7 mouse cellular contexts compared by ENCODE assay signal in the genomic region with DNA sequence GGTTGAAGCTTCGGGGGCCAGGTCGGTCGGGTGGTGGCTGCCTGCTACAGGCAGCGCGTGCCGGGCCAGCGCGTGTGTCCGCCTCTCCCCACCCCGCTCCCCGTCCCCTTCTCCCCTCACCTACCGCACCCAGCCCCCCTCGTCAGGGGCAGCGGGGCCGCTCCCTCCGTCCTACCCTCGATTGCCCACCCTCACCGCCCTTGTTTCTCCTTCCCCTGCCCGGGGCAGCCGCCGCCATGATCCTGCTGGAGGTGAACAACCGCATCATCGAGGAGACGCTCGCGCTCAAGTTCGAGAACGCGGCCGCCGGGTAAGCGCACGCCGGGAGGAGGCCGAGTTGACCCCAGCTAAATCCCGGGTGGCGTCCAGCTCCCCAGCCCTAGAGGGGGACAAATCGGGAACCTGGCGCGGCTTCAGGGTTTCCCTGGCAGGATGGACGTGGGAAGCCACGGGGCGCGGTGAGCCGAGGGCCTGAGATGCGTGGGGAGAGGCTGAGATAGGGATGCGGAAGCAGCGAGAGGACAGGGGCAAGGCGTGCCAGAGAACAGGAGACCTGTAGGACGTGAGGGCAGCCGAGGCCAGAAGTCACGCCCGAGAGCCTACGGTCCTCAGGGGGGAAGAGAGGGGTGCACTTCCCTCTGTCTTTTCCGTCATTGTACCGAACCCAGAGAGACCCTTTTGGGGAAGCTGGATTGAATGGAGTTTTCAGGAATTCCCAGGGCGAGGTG. TPM values are rescaled to one million over a fixed set of nuclear protein-coding genes. Genes with fewer than 3 reads are reported as not detected.
DNase-seq lines count a peak whose midpoint lies in the region; ATAC-seq and TF ChIP-seq lines count a peak whose summit lies in the region.

No protein-coding gene starts in this region.

- ATAC-seq in embryonic facial prominence, embryonic 14.5 days (ENCODE audit: low read depth), result peak; percentile 20
- peak; percentile 43; the same call in 1 of the 2 replicates for ATAC-seq in heart, embryonic 15.5 days (replicated peaks; ENCODE audit: insufficient number of reproducible peaks, insufficient read depth, low FRiP score, low read depth)

- peak overlapping the region; percentile 91 for H3K9ac ChIP-seq in ES-Bruce4 (ENCODE audit: low read depth, poor library complexity, severe bottlenecking)
- H3K9ac ChIP-seq in embryonic facial prominence, embryonic 14.5 days (ENCODE audit: low read depth, low read length), result peak overlapping the region; percentile 91
- H3K9ac ChIP-seq in heart, embryonic 15.5 days, result peak overlapping the region; percentile 99

- H3K9me3 ChIP-seq in ES-Bruce4 (replicated peaks; ENCODE audit: control insufficient read depth, insufficient read depth, low read length, poor library complexity, severe bottlenecking), result no peaks in the 10 kb centered on the region
- H3K9me3 ChIP-seq in embryonic facial prominence, embryonic 14.5 days (ENCODE audit: control insufficient read depth, low read length), result no peaks in the 10 kb centered on the region
- H3K9me3 ChIP-seq in heart, embryonic 15.5 days (replicated peaks), result no peaks in the 10 kb centered on the region

- TF ChIP-seq EP300 in ES-Bruce4 (IDR thresholded peaks at IDR 0.05; ENCODE audit: insufficient read depth, low read depth, low read length), result no peak

- 0% methylated on average over 22 of the region's 57 CpGs for WGBS in embryonic facial prominence, embryonic 14.5 days
- WGBS in heart, embryonic 15.5 days, result under 1% methylated on average over 49 of the region's 57 CpGs

- H3K4me1 ChIP-seq in ES-Bruce4 (ENCODE audit: control insufficient read depth, insufficient read depth, low read length), result peaks cover 3% of the 10 kb centered on the region
- peaks cover 32% of the 10 kb centered on the region for H3K4me1 ChIP-seq in embryonic facial prominence, embryonic 14.5 days (ENCODE audit: control insufficient read depth, insufficient read depth, low read length)
- H3K4me1 ChIP-seq in heart, embryonic 15.5 days (replicated peaks), result peaks cover 39% of the 10 kb centered on the region

- H3K4me3 ChIP-seq in ES-Bruce4 (ENCODE audit: low read depth, low read length), result peak overlapping the region; percentile 83
- peak overlapping the region; percentile 95 for H3K4me3 ChIP-seq in embryonic facial prominence, embryonic 14.5 days (ENCODE audit: low read depth, low read length)
- H3K4me3 ChIP-seq in heart, embryonic 15.5 days, result peak overlapping the region; percentile 87

- peak overlapping the region; percentile 6; the same call in 1 of the 2 replicates for H3K27ac ChIP-seq in ES-Bruce4 (ENCODE audit: insufficient read depth, low read length)
- H3K27ac ChIP-seq in embryonic facial prominence, embryonic 14.5 days (replicated peaks; ENCODE audit: low read depth, low read length), result peak overlapping the region; percentile 88
- H3K27ac ChIP-seq in heart, embryonic 15.5 days, result peak overlapping the region; percentile 97

- no peaks in the 10 kb centered on the region for H3K27me3 ChIP-seq in ES-Bruce4 (ENCODE audit: control insufficient read depth, insufficient read depth, low read length, poor library complexity, severe bottlenecking)
- no peaks in the 10 kb centered on the region for H3K27me3 ChIP-seq in embryonic facial prominence, embryonic 14.5 days (replicated peaks; ENCODE audit: control insufficient read depth, insufficient read depth, low read length)
- H3K27me3 ChIP-seq in heart, embryonic 15.5 days, result no peaks in the 10 kb centered on the region

- peak; percentile 78 for DNase-seq in A20 (ENCODE audit: low read depth, low spot score)
- no peak for DNase-seq in embryonic facial prominence, embryonic 14.5 days (ENCODE audit: low spot score)
- DNase-seq in kidney, postnatal 10 days, result peak; percentile 65
- DNase-seq in lung, postnatal 4 days, result peak; percentile 66 to 71
- peak; percentile 37 for DNase-seq in right cerebral cortex, postnatal 4 days

- TF ChIP-seq CTCF in ES-Bruce4 (IDR thresholded peaks at IDR 0.05; ENCODE audit: low read depth, low read length), result no peak

- no peaks in the 10 kb centered on the region for H3K36me3 ChIP-seq in ES-Bruce4 (ENCODE audit: control insufficient read depth, insufficient read depth, low read length, poor library complexity, severe bottlenecking)
- H3K36me3 ChIP-seq in embryonic facial prominence, embryonic 14.5 days (ENCODE audit: control insufficient read depth, insufficient read depth, low read length), result no peaks in the 10 kb centered on the region
- no peaks in the 10 kb centered on the region for H3K36me3 ChIP-seq in heart, embryonic 15.5 days

- H3K4me2 ChIP-seq in embryonic facial prominence, embryonic 14.5 days (ENCODE audit: low read depth, low read length), result peak overlapping the region; percentile 90
- peak overlapping the region; percentile 83 for H3K4me2 ChIP-seq in heart, embryonic 15.5 days

- no peak for TF ChIP-seq POLR2A in ES-Bruce4 (IDR thresholded peaks at IDR 0.05; ENCODE audit: insufficient read depth, low read length)

RNA-seq across cellular contexts. Expression of a gene that starts 0.9 kb away (rescaled TPM):
- polyA plus RNA-seq in ES-Bruce4 (2011; ENCODE audit: insufficient read depth, insufficient read length, low read depth, missing spikeins), result 282 and 284 TPM in 2 replicates
- polyA plus RNA-seq in embryonic facial prominence, embryonic 14.5 days (2014; fragmentation: Nextera tagmentation; extraction: Ambion mirVana), result 341 and 347 TPM in 2 replicates
- 406 and 413 TPM in 2 replicates for polyA plus RNA-seq in heart, embryonic 15.5 days (2015; fragmentation: Nextera tagmentation; extraction: Ambion mirVana)

RNA-seq across cellular contexts. Expression of a gene that starts 41.6 kb away (rescaled TPM):
- polyA plus RNA-seq in ES-Bruce4 (2011; ENCODE audit: insufficient read depth, insufficient read length, low read depth, missing spikeins), result not detected in 2 replicates
- 0.20 and 0.21 TPM in 2 replicates for polyA plus RNA-seq in embryonic facial prominence, embryonic 14.5 days (2014; fragmentation: Nextera tagmentation; extraction: Ambion mirVana)
- polyA plus RNA-seq in heart, embryonic 15.5 days (2015; fragmentation: Nextera tagmentation; extraction: Ambion mirVana), result 0.13 and 0.34 TPM in 2 replicates

RNA-seq across cellular contexts. Expression of a gene that starts 42.3 kb away (rescaled TPM):
- polyA plus RNA-seq in ES-Bruce4 (2011; ENCODE audit: insufficient read depth, insufficient read length, low read depth, missing spikeins), result not detected in 2 replicates
- polyA plus RNA-seq in embryonic facial prominence, embryonic 14.5 days (2014; fragmentation: Nextera tagmentation; extraction: Ambion mirVana), result not detected in 2 replicates
- not detected in 2 replicates for polyA plus RNA-seq in heart, embryonic 15.5 days (2015; fragmentation: Nextera tagmentation; extraction: Ambion mirVana)

RNA-seq across cellular contexts. Expression of a gene that starts 47.8 kb away (rescaled TPM):
- polyA plus RNA-seq in ES-Bruce4 (2011; ENCODE audit: insufficient read depth, insufficient read length, low read depth, missing spikeins), result 96.3 and 103 TPM in 2 replicates
- polyA plus RNA-seq in embryonic facial prominence, embryonic 14.5 days (2014; fragmentation: Nextera tagmentation; extraction: Ambion mirVana), result 214 and 224 TPM in 2 replicates
- polyA plus RNA-seq in heart, embryonic 15.5 days (2015; fragmentation: Nextera tagmentation; extraction: Ambion mirVana), result 168 and 209 TPM in 2 replicates

RNA-seq across cellular contexts. Expression of a gene that starts 48.0 kb away (rescaled TPM):
- polyA plus RNA-seq in ES-Bruce4 (2011; ENCODE audit: insufficient read depth, insufficient read length, low read depth, missing spikeins), result 40.9 and 43.6 TPM in 2 replicates
- polyA plus RNA-seq in embryonic facial prominence, embryonic 14.5 days (2014; fragmentation: Nextera tagmentation; extraction: Ambion mirVana), result 119 and 133 TPM in 2 replicates
- polyA plus RNA-seq in heart, embryonic 15.5 days (2015; fragmentation: Nextera tagmentation; extraction: Ambion mirVana), result 276 and 288 TPM in 2 replicates

Comparison
In these comparisons a context has a peak if more than half of its experiments do, and no peak if none do; other contexts are left out.
1. H3K27ac ChIP-seq: peak in every context shown above with its lines; median percentile 97 in heart, embryonic 15.5 days; 88 in embryonic facial prominence, embryonic 14.5 days; 6 in ES-Bruce4.